ENCODE assay signal across 8 mouse cellular contexts in genomic region chr2:144269679-144270475, GRCm38 (mm10). TPM values are rescaled to one million over a fixed set of nuclear protein-coding genes. Genes with fewer than 3 reads are reported as not detected.
DNase-seq lines count a peak whose midpoint lies in the region; ATAC-seq and TF ChIP-seq lines count a peak whose summit lies in the region.

No protein-coding gene starts in this region.

- peak overlapping the region; percentile 96 for H3K27ac ChIP-seq in gastrocnemius, adult 2 months
- H3K27ac ChIP-seq in forebrain, embryonic 11.5 days (ENCODE audit: low read depth, low read length): peak overlapping the region; percentile 87
- peak overlapping the region; percentile 87 for H3K27ac ChIP-seq in liver, embryonic 14.5 days

- no peak for DNase-seq in gastrocnemius, adult 2 months
- no peak for DNase-seq in gastrocnemius, postnatal 25 days
- no peak for DNase-seq in forebrain, embryonic 11.5 days (ENCODE audit: low spot score)
- DNase-seq in liver, embryonic 14.5 days (ENCODE audit: low read depth in 3 of 3, low spot score in 3 of 3): no peak
- DNase-seq in gastrocnemius, postnatal 10 days: no peak
- no peak for DNase-seq in urinary bladder, postnatal 14 days (ENCODE audit: low spot score)
- DNase-seq in frontal cortex, postnatal 14 days (ENCODE audit: low spot score in 2 of 2): no peak

- H3K4me2 ChIP-seq in forebrain, embryonic 11.5 days (ENCODE audit: low read depth, low read length, severe bottlenecking): peak overlapping the region; percentile 67
- H3K4me2 ChIP-seq in liver, embryonic 14.5 days (ENCODE audit: low read depth): peak overlapping the region; percentile 73

- intact Hi-C loops in gastrocnemius, adult 2 months (cut with DNase I): loop anchor here (5.0 kb wide), 2 partner anchors 97 to 268 kb away; partner anchors contain the start of genes Kat14 and Pet117

- no peaks in the 10 kb centered on the region for H3K27me3 ChIP-seq in forebrain, embryonic 11.5 days (ENCODE audit: control insufficient read depth, insufficient read depth, low read length)
- H3K27me3 ChIP-seq in liver, embryonic 14.5 days (ENCODE audit: control insufficient read depth, insufficient read depth, low read length): no peaks in the 10 kb centered on the region

- H3K4me1 ChIP-seq in forebrain, embryonic 11.5 days (replicated peaks; ENCODE audit: control insufficient read depth, insufficient read depth, low read length): no peaks in the 10 kb centered on the region
- H3K4me1 ChIP-seq in liver, embryonic 14.5 days (replicated peaks; ENCODE audit: control insufficient read depth in 2 of 2, insufficient read depth in 2 of 2, low read length in 1 of 2): peaks cover 29 to 39% of the 10 kb centered on the region in 2 experiments

- TF ChIP-seq CTCF in gastrocnemius, adult 2 months (IDR thresholded peaks at IDR 0.05): no peak
- no peak for TF ChIP-seq CTCF in liver, embryonic 14.5 days (IDR thresholded peaks at IDR 0.05; ENCODE audit: low read depth)

- H3K9ac ChIP-seq in forebrain, embryonic 11.5 days (ENCODE audit: low read length): peak overlapping the region; percentile 94
- H3K9ac ChIP-seq in liver, embryonic 14.5 days (replicated peaks): peak overlapping the region; percentile 99

- no peaks in the 10 kb centered on the region for H3K36me3 ChIP-seq in forebrain, embryonic 11.5 days (ENCODE audit: control insufficient read depth, insufficient read depth, low read length)
- peaks cover 15% of the 10 kb centered on the region for H3K36me3 ChIP-seq in liver, embryonic 14.5 days (replicated peaks; ENCODE audit: control insufficient read depth, insufficient read depth, low read depth)

- WGBS in forebrain, embryonic 11.5 days: under 1% methylated on average over 32 of the region's 33 CpGs
- under 1% methylated on average over 33 of the region's 33 CpGs for WGBS in liver, embryonic 14.5 days (ENCODE audit: insufficient replicate concordance)

- no peak for TF ChIP-seq EP300 in liver, embryonic 14.5 days (IDR thresholded peaks at IDR 0.05; ENCODE audit: low read depth)

- H3K4me3 ChIP-seq in gastrocnemius, adult 2 months: peak overlapping the region; percentile 82
- H3K4me3 ChIP-seq in forebrain, embryonic 11.5 days (ENCODE audit: low read depth, low read length): peak overlapping the region; percentile 75
- H3K4me3 ChIP-seq in liver, embryonic 14.5 days (ENCODE audit: insufficient read depth in 1 of 2, low read depth in 2 of 2, low read length in 2 of 2): peak overlapping the region; percentile 82 to 98

- H3K9me3 ChIP-seq in forebrain, embryonic 11.5 days (ENCODE audit: control insufficient read depth, low read length): no peaks in the 10 kb centered on the region
- no peaks in the 10 kb centered on the region for H3K9me3 ChIP-seq in liver, embryonic 14.5 days (ENCODE audit: control insufficient read depth, low read length)

- peak; percentile 31 for ATAC-seq in CD4-positive, CD25-positive, alpha-beta regulatory T cell, adult 4 months
- peak; percentile 14 for ATAC-seq in forebrain, embryonic 11.5 days (replicated peaks; ENCODE audit: low FRiP score)
- no peak; the same call in none of the 2 replicates for ATAC-seq in liver, embryonic 14.5 days (ENCODE audit: insufficient read depth)

RNA-seq across cellular contexts. Expression of gene Mgme1, which starts 0.6 kb away (rescaled TPM):
- total RNA-seq in gastrocnemius, adult 2 months (2021): 10 to 100 TPM; 10.2 to 11.9 TPM
- 1 to 10 TPM; 6.0 to 6.5 TPM for total RNA-seq in gastrocnemius, postnatal 25 days (2021)
- polyA plus RNA-seq in CD4-positive, CD25-positive, alpha-beta regulatory T cell, adult 4 months (2017; shearing (Covaris generic)): 10 to 100 TPM in 1 of 2 experiments, 1 to 10 TPM in 1; 7.7 to 13.6 TPM
- polyA plus RNA-seq in forebrain, embryonic 11.5 days (2014; fragmentation: Nextera tagmentation; extraction: Ambion mirVana): 19.1 and 19.9 TPM in 2 replicates
- 4.2 and 5.9 TPM in 2 replicates for polyA plus RNA-seq in liver, embryonic 14.5 days (2012; rRNA removed)
- 9.2 TPM in 2 replicates for polyA plus RNA-seq in liver, embryonic 14.5 days (2014; fragmentation: Nextera tagmentation; extraction: Ambion mirVana)
- 1 to 10 TPM; 5.9 to 6.3 TPM for total RNA-seq in gastrocnemius, postnatal 10 days (2021)

RNA-seq across cellular contexts. Expression of gene Snx5, which starts 0.8 kb away (rescaled TPM):
- 10 to 100 TPM; 52.0 to 60.6 TPM for total RNA-seq in gastrocnemius, adult 2 months (2021)
- total RNA-seq in gastrocnemius, postnatal 25 days (2021): 10 to 100 TPM; 39.6 to 39.8 TPM
- polyA plus RNA-seq in CD4-positive, CD25-positive, alpha-beta regulatory T cell, adult 4 months (2017; shearing (Covaris generic)): 10 to 100 TPM; 57.7 to 79.5 TPM
- 117 and 129 TPM in 2 replicates for polyA plus RNA-seq in forebrain, embryonic 11.5 days (2014; fragmentation: Nextera tagmentation; extraction: Ambion mirVana)
- 42.5 and 67.0 TPM in 2 replicates for polyA plus RNA-seq in liver, embryonic 14.5 days (2012; rRNA removed)
- 66.3 and 70.6 TPM in 2 replicates for polyA plus RNA-seq in liver, embryonic 14.5 days (2014; fragmentation: Nextera tagmentation; extraction: Ambion mirVana)
- total RNA-seq in gastrocnemius, postnatal 10 days (2021): 10 to 100 TPM; 64.5 to 79.8 TPM
